8 mouse cellular contexts compared by ENCODE assay signal in genomic region chr10:75667911-75668270, GRCm38 (mm10). TPM values are rescaled to one million over a fixed set of nuclear protein-coding genes. Genes with fewer than 3 reads are reported as not detected.
DNase-seq lines count a peak whose midpoint lies in the region; ATAC-seq and TF ChIP-seq lines count a peak whose summit lies in the region.

No protein-coding gene starts in this region.

- no peaks in the 10 kb centered on the region for H3K9me3 ChIP-seq in intestine, postnatal 0 days (ENCODE audit: control insufficient read depth)
- H3K9me3 ChIP-seq in neural tube, embryonic 14.5 days (ENCODE audit: control insufficient read depth, low read length): no peaks in the 10 kb centered on the region

- peak overlapping the region; percentile 44 for H3K4me3 ChIP-seq in C2C12 (ENCODE audit: insufficient read depth, poor library complexity, severe bottlenecking)
- H3K4me3 ChIP-seq in intestine, postnatal 0 days (ENCODE audit: low read depth, low read length): peak overlapping the region; percentile 67
- H3K4me3 ChIP-seq in neural tube, embryonic 14.5 days (ENCODE audit: low read depth, low read length): peak overlapping the region; percentile 44

- in situ Hi-C loops in Patski (cut with MboI; ENCODE audit: low pct_unique_long_range_greater_than_20kb): no loop called here

- POLR2A ChIA-PET in Patski (lab: Charles Lee): interaction anchor here (1.0 kb wide), 1 partner anchor 11 kb away, joined by 3 read pairs; no protein-coding TSS in a partner anchor

- ATAC-seq in Patski: peak; percentile 55
- ATAC-seq in intestine, postnatal 0 days: peak; percentile 62
- peak; percentile 71 for ATAC-seq in neural tube, embryonic 14.5 days (ENCODE audit: low read depth)

- H3K27me3 ChIP-seq in C2C12 (ENCODE audit: control insufficient read depth, insufficient read depth, insufficient read length): no peaks in the 10 kb centered on the region
- H3K27me3 ChIP-seq in Patski: no peaks in the 10 kb centered on the region
- no peaks in the 10 kb centered on the region for H3K27me3 ChIP-seq in intestine, postnatal 0 days (replicated peaks; ENCODE audit: control insufficient read depth, insufficient read depth, low read length)
- no peaks in the 10 kb centered on the region for H3K27me3 ChIP-seq in neural tube, embryonic 14.5 days (ENCODE audit: control insufficient read depth, insufficient read depth, low read length)

- CTCF ChIA-PET in Patski (lab: Charles Lee): interaction anchor here (1.0 to 1.8 kb wide), 2 partner anchors 17 to 40 kb away, joined by 3 to 4 read pairs; no protein-coding TSS in a partner anchor

- H3K4me2 ChIP-seq in intestine, postnatal 0 days (replicated peaks; ENCODE audit: low read depth): peak overlapping the region; percentile 95
- peak overlapping the region; percentile 96 for H3K4me2 ChIP-seq in neural tube, embryonic 14.5 days (ENCODE audit: low read depth, low read length)

- no peaks in the 10 kb centered on the region for H3K4me1 ChIP-seq in intestine, postnatal 0 days (replicated peaks; ENCODE audit: control insufficient read depth, insufficient read depth, low read length)
- H3K4me1 ChIP-seq in neural tube, embryonic 14.5 days (ENCODE audit: control insufficient read depth, insufficient read depth, low read length): peaks cover 16% of the 10 kb centered on the region; the same call in 1 of the 2 replicates

- H3K79me3 ChIP-seq in C2C12 (ENCODE audit: low read depth): peaks cover 2% of the 10 kb centered on the region

- H3K9ac ChIP-seq in intestine, postnatal 0 days (ENCODE audit: low read depth, low read length): peak overlapping the region; percentile 78
- H3K9ac ChIP-seq in neural tube, embryonic 14.5 days (replicated peaks; ENCODE audit: low read depth, low read length): peak overlapping the region; percentile 54

- H3ac ChIP-seq in C2C12 (ENCODE audit: control insufficient read depth, insufficient read length, low read depth): peak overlapping the region; percentile 56

- WGBS in intestine, postnatal 0 days: 2% methylated on average over 23 of the region's 23 CpGs
- WGBS in neural tube, embryonic 14.5 days: under 1% methylated on average over 23 of the region's 23 CpGs

- H3K36me3 ChIP-seq in C2C12 (ENCODE audit: control insufficient read depth, insufficient read depth): peaks cover 5% of the 10 kb centered on the region
- peaks cover 28% of the 10 kb centered on the region for H3K36me3 ChIP-seq in intestine, postnatal 0 days (ENCODE audit: control insufficient read depth, insufficient read depth)
- peaks cover 5% of the 10 kb centered on the region; the same call in 1 of the 2 replicates for H3K36me3 ChIP-seq in neural tube, embryonic 14.5 days (ENCODE audit: control insufficient read depth, insufficient read depth, low read length)

- no peak for DNase-seq in Patski (ENCODE audit: low read depth, low spot score)
- DNase-seq in cerebellum, postnatal 14 days: peak; percentile 84 to 91
- peak; percentile 71 for DNase-seq in gastrocnemius, postnatal 25 days
- peak; percentile 74 to 77 for DNase-seq in lung, adult 18-20 months
- no peak for DNase-seq in thymus, postnatal 36 days

- peak overlapping the region; percentile 71 for H3K27ac ChIP-seq in intestine, postnatal 0 days (ENCODE audit: low read depth, low read length)
- peak overlapping the region; percentile 62 for H3K27ac ChIP-seq in neural tube, embryonic 14.5 days (ENCODE audit: low read depth, low read length)

- peaks cover 11% of the 10 kb centered on the region for H3K79me2 ChIP-seq in C2C12 (ENCODE audit: control insufficient read depth, insufficient read depth)

- TF ChIP-seq CTCF in C2C12 (IDR thresholded peaks at IDR 0.05; ENCODE audit: control insufficient read depth, insufficient read depth, insufficient read length) (no peak), Patski (IDR thresholded peaks at IDR 0.05) (no peak)
- peak; percentile 27 for TF ChIP-seq CTCF in intestine, postnatal 0 days (IDR thresholded peaks at IDR 0.05; ENCODE audit: low read depth)

TF ChIP-seq in C2C12, 6 proteins besides CTCF, POLR2A, EP300 and RAD21:
- no peak for TF ChIP-seq MYOD1 (IDR thresholded peaks at IDR 0.05; ENCODE audit: control insufficient read depth, insufficient read length, low read depth)
- no peak for TF ChIP-seq MAX (IDR thresholded peaks at IDR 0.05)
- no peak for TF ChIP-seq CEBPB (IDR thresholded peaks at IDR 0.05; ENCODE audit: low read depth)
- no peak for TF ChIP-seq FOSL1 (IDR thresholded peaks at IDR 0.05; ENCODE audit: insufficient read depth, low read length, poor library complexity, severe bottlenecking)
- no peak for TF ChIP-seq USF1 (IDR thresholded peaks at IDR 0.05; ENCODE audit: low read depth)
- no peak for TF ChIP-seq MYOG (IDR thresholded peaks at IDR 0.05; ENCODE audit: control insufficient read depth, extremely low read depth, insufficient read length)

RNA-seq across cellular contexts. Expression of gene Susd2, which starts 24.1 kb away (rescaled TPM):
- polyA plus RNA-seq in C2C12 (2012; fragmentation: generic; extraction: Trizol): 0.04 TPM
- polyA plus RNA-seq in Patski (2021): 0.15 TPM
- 1 to 10 TPM; 1.3 to 1.8 TPM for total RNA-seq in gastrocnemius, postnatal 25 days (2021)
- polyA plus RNA-seq in intestine, postnatal 0 days (2015; fragmentation: Nextera tagmentation; extraction: Ambion mirVana): 35.1 and 37.2 TPM in 2 replicates
- 9.8 and 12.3 TPM in 2 replicates for polyA plus RNA-seq in neural tube, embryonic 14.5 days (2014; fragmentation: Nextera tagmentation; extraction: Ambion mirVana)

Comparison
In these comparisons a context has a peak if more than half of its experiments do, and no peak if none do; other contexts are left out.
1. DNase-seq: peak in cerebellum, postnatal 14 days (2 of 2), gastrocnemius, postnatal 25 days (single experiment) and lung, adult 18-20 months (2 of 2); none in Patski (single experiment) and thymus, postnatal 36 days (0 of 2).
2. Peak in every context shown above with its lines, with median percentiles within 50 percentile points of each other: H3K4me3 ChIP-seq and ATAC-seq.